Comparison of ENCODE assay signal across 10 mouse cellular contexts in genomic region chr1:86433359-86433758, GRCm38 (mm10). TPM values are rescaled to one million over a fixed set of nuclear protein-coding genes. Genes with fewer than 3 reads are reported as not detected.
DNase-seq lines count a peak whose midpoint lies in the region; ATAC-seq and TF ChIP-seq lines count a peak whose summit lies in the region.
"Had no signal": no experiment of that assay in that cellular context is flagged by ENCODE, and none has a peak within 500 bp of the region (broad histone marks: within the 10 kb centered on the region; RNA-seq: fewer than 3 reads in every experiment).

No protein-coding gene starts in this region.

- DNase-seq in heart, postnatal 4 days: no peak
- no peak for DNase-seq in hindbrain, embryonic 10.5 days (ENCODE audit: low spot score)
- DNase-seq in midbrain, embryonic 10.5 days (ENCODE audit: low spot score): no peak
- no peak for DNase-seq in right cerebral cortex, postnatal 4 days
- no peak for DNase-seq in embryo, embryonic 9.5 days (ENCODE audit: extremely low spot score)

- no peaks in the 10 kb centered on the region for H3K9me3 ChIP-seq in heart, embryonic 12.5 days (replicated peaks)
- H3K9me3 ChIP-seq in hindbrain, embryonic 10.5 days: no peaks in the 10 kb centered on the region
- H3K9me3 ChIP-seq in midbrain, embryonic 10.5 days (replicated peaks): no peaks in the 10 kb centered on the region

- WGBS in heart, embryonic 12.5 days: 80% methylated on average over 7 of the region's 7 CpGs
- WGBS in hindbrain, embryonic 10.5 days: 82% methylated on average over 7 of the region's 7 CpGs
- WGBS in midbrain, embryonic 10.5 days: 79% methylated on average over 7 of the region's 7 CpGs

- no peak overlapping the region for H3K9ac ChIP-seq in heart, embryonic 12.5 days

- no peak overlapping the region for H3K4me2 ChIP-seq in heart, embryonic 12.5 days

- no peak overlapping the region for H3K4me3 ChIP-seq in heart, embryonic 12.5 days
- no peak overlapping the region for H3K4me3 ChIP-seq in bone marrow macrophage, adult 2 months (ENCODE audit: insufficient read depth, low read length)
- 0 out of 2 replicates have a peak overlapping the region, but pooled peaks have one; percentile 55 for H3K4me3 ChIP-seq in hindbrain, embryonic 10.5 days
- H3K4me3 ChIP-seq in midbrain, embryonic 10.5 days: peak overlapping the region; percentile 57

- H3K36me3 ChIP-seq in heart, embryonic 12.5 days: no peaks in the 10 kb centered on the region
- no peaks in the 10 kb centered on the region for H3K36me3 ChIP-seq in hindbrain, embryonic 10.5 days
- no peaks in the 10 kb centered on the region for H3K36me3 ChIP-seq in midbrain, embryonic 10.5 days

- no peaks in the 10 kb centered on the region for H3K27me3 ChIP-seq in heart, embryonic 12.5 days (replicated peaks)
- H3K27me3 ChIP-seq in hindbrain, embryonic 10.5 days (ENCODE audit: insufficient read depth, poor library complexity, severe bottlenecking): no peaks in the 10 kb centered on the region
- no peaks in the 10 kb centered on the region for H3K27me3 ChIP-seq in midbrain, embryonic 10.5 days (ENCODE audit: low read depth, poor library complexity, severe bottlenecking)

- peaks cover 41% of the 10 kb centered on the region for H3K4me1 ChIP-seq in heart, embryonic 12.5 days (replicated peaks)
- peaks cover 46% of the 10 kb centered on the region for H3K4me1 ChIP-seq in bone marrow macrophage, adult 2 months (ENCODE audit: control insufficient read depth, insufficient read depth, low read length)
- H3K4me1 ChIP-seq in hindbrain, embryonic 10.5 days (replicated peaks): peaks cover 64% of the 10 kb centered on the region
- H3K4me1 ChIP-seq in midbrain, embryonic 10.5 days: peaks cover 58% of the 10 kb centered on the region

- no peak for TF ChIP-seq CTCF in bone marrow macrophage, adult 2 months (IDR thresholded peaks at IDR 0.05; ENCODE audit: low read depth, low read length)

- no peak for TF ChIP-seq POLR2A in bone marrow macrophage, adult 2 months (IDR thresholded peaks at IDR 0.05; ENCODE audit: borderline replicate concordance, low read depth, low read length)

- ATAC-seq in heart, embryonic 12.5 days (ENCODE audit: insufficient number of reproducible peaks, low FRiP score): no peak
- no peak for ATAC-seq in erythroblast, adult 5-6 weeks (replicated peaks; ENCODE audit: low FRiP score, poor library complexity, severe bottlenecking)

- H3K27ac ChIP-seq in heart, embryonic 12.5 days (ENCODE audit: poor library complexity, severe bottlenecking): peak overlapping the region; percentile 99
- peak overlapping the region; percentile 95 for H3K27ac ChIP-seq in bone marrow macrophage, adult 2 months (ENCODE audit: insufficient read depth, low read depth, low read length)
- peak overlapping the region; percentile 100 for H3K27ac ChIP-seq in hindbrain, embryonic 10.5 days
- H3K27ac ChIP-seq in midbrain, embryonic 10.5 days (replicated peaks): peak overlapping the region; percentile 99

RNA-seq across cellular contexts. Expression of gene Tex44, which starts 7.2 kb away (rescaled TPM):
- not detected in 2 replicates for polyA plus RNA-seq in heart, embryonic 12.5 days (2016; fragmentation: Nextera tagmentation; extraction: Ambion mirVana)
- not detected for total RNA-seq in heart, postnatal 4 days (2021)
- not detected in 2 replicates for polyA plus RNA-seq in bone marrow macrophage, adult 2 months (2012; ENCODE audit: insufficient read depth, insufficient read length, missing spikeins)
- polyA plus RNA-seq in hindbrain, embryonic 10.5 days (2016; fragmentation: Nextera tagmentation; extraction: Ambion mirVana): not detected in 2 replicates
- polyA plus RNA-seq in midbrain, embryonic 10.5 days (2016; fragmentation: Nextera tagmentation; extraction: Ambion mirVana): 0.07 and 0.11 TPM in 2 replicates
- not detected in 2 replicates for total RNA-seq in erythroblast, adult 5-6 weeks (2015; ENCODE audit: low replicate concordance)
- not detected in 2 replicates for total RNA-seq in erythroblast, adult 5-6 weeks (2017; ENCODE audit: low replicate concordance)
- total RNA-seq: hematopoietic stem cell, adult 5-6 weeks had no signal
- polyA plus RNA-seq: brain, embryonic 14.5 days had no signal

RNA-seq across cellular contexts. Expression of gene Nmur1, which starts 7.3 kb away (rescaled TPM):
- polyA plus RNA-seq in heart, embryonic 12.5 days (2016; fragmentation: Nextera tagmentation; extraction: Ambion mirVana): not detected in 2 replicates
- not detected for total RNA-seq in heart, postnatal 4 days (2021)
- not detected in 2 replicates for polyA plus RNA-seq in bone marrow macrophage, adult 2 months (2012; ENCODE audit: insufficient read depth, insufficient read length, missing spikeins)
- 0.12 TPM in 1 of 2 replicates, not detected in the other for polyA plus RNA-seq in hindbrain, embryonic 10.5 days (2016; fragmentation: Nextera tagmentation; extraction: Ambion mirVana)
- polyA plus RNA-seq in midbrain, embryonic 10.5 days (2016; fragmentation: Nextera tagmentation; extraction: Ambion mirVana): not detected in 2 replicates
- not detected in 2 replicates for total RNA-seq in erythroblast, adult 5-6 weeks (2015; ENCODE audit: low replicate concordance)
- not detected in 2 replicates for total RNA-seq in erythroblast, adult 5-6 weeks (2017; ENCODE audit: low replicate concordance)
- total RNA-seq: hematopoietic stem cell, adult 5-6 weeks had no signal

Comparison
In these comparisons a context has a peak if more than half of its experiments do, and no peak if none do; other contexts are left out.
1. H3K4me3 ChIP-seq: peak in hindbrain, embryonic 10.5 days (single experiment) and midbrain, embryonic 10.5 days (single experiment); none in heart, embryonic 12.5 days (single experiment) and bone marrow macrophage, adult 2 months (single experiment).
2. Peak in every context shown above with its lines, with median percentiles within 50 percentile points of each other: H3K27ac ChIP-seq.